Mouse (Mus musculus): ENCODE measurements around the gene Prlr. TPM values are rescaled to one million over a fixed set of nuclear protein-coding genes. Genes with fewer than 3 reads are reported as not detected.

The Prlr gene
- polyA plus RNA-seq, 1 experiment from 2014 or later = 4.0 TPM

DNA sequence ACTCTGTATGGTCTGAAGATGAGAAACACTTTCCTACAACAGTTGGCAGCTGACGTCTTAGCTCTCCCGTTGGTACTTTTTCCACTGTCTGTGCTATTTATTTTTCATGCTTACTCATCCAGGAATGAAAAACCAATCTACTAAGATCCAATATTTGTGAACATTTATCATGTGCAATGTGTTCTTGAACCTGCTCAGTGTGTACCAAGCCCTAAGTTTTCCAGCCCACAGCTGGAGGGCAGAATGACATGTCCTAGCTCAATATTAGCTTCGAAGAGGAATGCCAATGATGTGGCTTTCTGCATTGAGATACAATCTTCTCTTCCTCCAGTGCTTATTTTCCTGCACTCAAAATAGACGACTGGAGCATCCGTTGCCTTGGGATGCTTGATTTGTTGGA, 24.0 kb downstream of the Prlr start:
- Histone ChIP-seq H3K27me3 (no peaks in the 10 kb centered on the region), H3K9ac (no peak overlapping the region), H3K9me3 (replicated peaks) (no peaks in the 10 kb centered on the region), H3K4me2 (no peak overlapping the region), H3K4me1 (no peaks in the 10 kb centered on the region), H3K36me3 (no peaks in the 10 kb centered on the region), H3K27ac (no peak overlapping the region), H3K4me3 (replicated peaks) (no peak overlapping the region)
- 84% methylated on average over 5 of the region's 5 CpGs for WGBS
- ATAC-seq (replicated peaks; ENCODE audit: low FRiP score) = no peak

DNA sequence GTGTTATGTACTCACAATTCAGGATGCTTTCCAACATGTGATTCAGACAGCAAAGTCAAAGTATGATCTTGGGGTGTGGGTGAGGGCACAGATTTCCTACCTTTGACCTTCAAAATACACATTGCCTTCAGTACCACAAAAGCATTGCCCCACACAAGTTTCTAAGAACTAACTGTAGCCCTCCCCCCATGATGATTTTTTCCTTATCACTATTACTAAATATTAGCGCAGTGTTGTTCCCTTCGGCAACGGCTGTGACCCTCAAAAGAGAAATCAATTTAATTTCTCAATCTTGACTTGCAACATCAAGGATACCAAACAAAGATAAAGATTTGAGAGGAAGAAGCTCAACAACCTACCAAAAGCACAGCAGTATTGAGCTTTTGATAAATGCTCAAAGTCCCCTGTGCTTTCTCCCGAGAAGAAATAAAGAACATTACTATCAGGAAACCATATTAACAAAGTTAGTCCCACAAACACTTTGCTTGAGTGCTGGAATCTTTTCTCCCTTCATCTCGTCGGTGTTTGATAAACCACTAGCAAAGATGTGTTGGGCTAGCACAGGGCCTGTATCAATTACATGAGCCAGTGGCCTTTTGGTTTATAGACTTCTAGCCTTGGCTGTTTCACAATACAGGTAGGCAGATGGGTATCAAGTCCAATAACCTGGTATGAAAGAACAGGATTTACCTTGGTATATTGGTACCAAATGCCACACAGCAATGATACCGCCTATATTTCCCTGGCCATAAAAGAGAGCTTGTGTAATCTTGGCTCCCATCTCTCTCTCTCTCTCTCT, 25.7 kb downstream of the Prlr start:
- Histone ChIP-seq H3K36me3 (no peaks in the 10 kb centered on the region), H3K27ac (no peak overlapping the region), H3K9me3 (replicated peaks) (no peaks in the 10 kb centered on the region), H3K4me2 (no peak overlapping the region), H3K4me1 (no peaks in the 10 kb centered on the region), H3K9ac (no peak overlapping the region), H3K4me3 (replicated peaks) (no peak overlapping the region), H3K27me3 (no peaks in the 10 kb centered on the region)
- WGBS = 95% methylated on average over 7 of the region's 7 CpGs
- no peak for ATAC-seq (replicated peaks; ENCODE audit: low FRiP score)

DNA sequence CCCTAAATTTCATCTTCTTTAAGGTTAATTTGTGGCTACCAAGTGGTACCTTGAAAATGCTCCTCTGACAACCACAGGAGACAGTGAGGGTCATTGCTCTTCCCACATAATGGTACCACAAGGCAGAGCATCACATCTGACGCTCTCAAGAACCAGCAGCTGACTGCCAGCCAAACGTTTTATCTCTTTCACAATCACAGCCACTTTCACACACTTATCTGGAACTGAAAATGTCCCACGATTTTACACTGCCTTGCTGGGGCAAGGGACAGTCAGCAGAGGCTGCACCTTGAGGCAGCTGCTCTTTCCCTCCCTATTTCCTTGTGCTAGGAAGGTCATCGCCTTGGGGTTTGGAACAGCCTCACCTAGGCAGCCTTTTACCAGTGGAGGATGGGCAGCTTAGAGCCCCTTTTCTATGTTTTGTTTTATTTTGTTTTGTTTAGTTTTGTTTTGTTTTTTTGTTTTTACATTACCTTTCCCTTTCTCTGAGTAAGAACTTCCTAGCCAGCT, 33.3 kb downstream of the Prlr start:
- no peak for ATAC-seq (replicated peaks; ENCODE audit: low FRiP score)

DNA sequence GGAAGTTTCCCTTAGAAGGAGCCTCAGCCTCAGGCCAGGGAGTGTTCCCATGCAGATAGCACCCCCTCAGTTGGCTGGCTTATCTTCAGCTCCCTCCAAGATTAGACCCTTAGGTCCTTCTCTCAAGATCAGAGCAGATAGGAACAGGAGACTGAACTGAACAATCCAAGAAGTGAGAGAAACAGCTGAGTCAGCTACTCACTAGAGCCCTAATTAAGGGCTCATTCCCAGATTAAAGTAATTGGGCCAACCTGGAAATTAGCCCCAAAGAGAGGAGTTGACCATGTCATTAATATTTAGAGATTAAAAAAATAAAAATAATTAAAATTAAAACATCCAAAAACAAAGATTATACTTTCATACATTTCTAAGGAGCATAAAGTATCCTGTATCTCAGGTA, 35.0 kb downstream of the Prlr start:
- no peak for ATAC-seq (replicated peaks; ENCODE audit: low FRiP score)
- no peaks in the 10 kb centered on the region for H3K4me1 ChIP-seq
- H3K27ac ChIP-seq = no peak overlapping the region
- H3K36me3 ChIP-seq = no peaks in the 10 kb centered on the region
- H3K9me3 ChIP-seq (replicated peaks) = no peaks in the 10 kb centered on the region
- no peak overlapping the region for H3K4me2 ChIP-seq
- H3K4me3 ChIP-seq (replicated peaks) = no peak overlapping the region
- H3K27me3 ChIP-seq = no peaks in the 10 kb centered on the region
- H3K9ac ChIP-seq = no peak overlapping the region

More for the DNA sequence above, 33.3 kb downstream of the Prlr start:
- H3K27ac ChIP-seq = no peak overlapping the region
- H3K4me2 ChIP-seq = no peak overlapping the region
- H3K36me3 ChIP-seq = no peaks in the 10 kb centered on the region
- no peak overlapping the region for H3K4me3 ChIP-seq (replicated peaks)
- H3K9me3 ChIP-seq (replicated peaks) = no peaks in the 10 kb centered on the region
- H3K27me3 ChIP-seq = no peaks in the 10 kb centered on the region
- WGBS = 67% methylated on average over 4 of the region's 4 CpGs
- H3K4me1 ChIP-seq = no peaks in the 10 kb centered on the region
- H3K9ac ChIP-seq = no peak overlapping the region

DNA sequence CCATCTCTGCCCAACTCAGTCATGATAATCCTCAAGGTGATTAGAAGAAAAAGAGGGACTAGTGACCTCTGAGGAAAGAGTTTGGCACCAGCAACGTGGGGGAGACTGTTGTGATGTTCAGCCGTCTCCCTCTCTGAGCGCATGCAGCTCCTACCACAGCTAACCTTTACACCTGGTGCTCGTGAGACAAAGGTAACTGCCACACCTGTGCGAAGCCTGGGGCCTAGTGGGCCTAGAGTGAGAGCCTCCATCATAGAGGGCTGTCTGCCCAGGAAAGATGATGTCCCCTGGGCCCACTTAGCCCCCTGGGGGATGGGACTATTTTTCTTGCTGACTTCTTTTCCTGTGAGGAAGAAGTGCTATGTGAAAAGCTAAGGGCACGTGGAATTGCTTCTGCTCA, 36.2 kb downstream of the Prlr start:
- no peak overlapping the region for H3K4me2 ChIP-seq
- no peaks in the 10 kb centered on the region for H3K4me1 ChIP-seq
- no peak overlapping the region for H3K9ac ChIP-seq
- H3K27me3 ChIP-seq = no peaks in the 10 kb centered on the region
- 84% methylated on average over 6 of the region's 6 CpGs for WGBS
- ATAC-seq (replicated peaks; ENCODE audit: low FRiP score) = no peak
- H3K4me3 ChIP-seq (replicated peaks) = no peak overlapping the region
- no peak overlapping the region for H3K27ac ChIP-seq
- no peaks in the 10 kb centered on the region for H3K36me3 ChIP-seq
- H3K9me3 ChIP-seq (replicated peaks) = no peaks in the 10 kb centered on the region

DNA sequence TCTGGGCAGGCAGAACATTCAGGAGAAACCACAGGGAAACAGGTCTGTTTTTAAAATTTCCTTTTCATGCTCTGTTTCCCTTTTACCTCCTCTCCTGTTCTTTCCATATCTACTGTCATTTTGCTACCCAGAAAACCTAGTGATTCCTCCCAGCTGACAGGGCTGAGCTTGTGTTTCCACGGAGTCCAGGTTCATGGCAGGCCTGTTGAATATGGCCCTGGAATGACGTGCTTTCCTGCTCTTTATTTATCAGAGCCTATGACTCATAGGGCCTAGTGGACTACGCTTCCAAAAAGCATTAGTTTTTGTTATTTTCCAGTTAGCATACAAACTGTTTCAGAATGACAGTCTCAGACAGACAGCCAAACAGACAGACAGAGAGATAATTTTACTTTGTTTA, 36.7 kb downstream of the Prlr start:
- no peaks in the 10 kb centered on the region for H3K9me3 ChIP-seq (replicated peaks)
- no peak for ATAC-seq (replicated peaks; ENCODE audit: low FRiP score)
- 76% methylated on average over 3 of the region's 3 CpGs for WGBS

DNA sequence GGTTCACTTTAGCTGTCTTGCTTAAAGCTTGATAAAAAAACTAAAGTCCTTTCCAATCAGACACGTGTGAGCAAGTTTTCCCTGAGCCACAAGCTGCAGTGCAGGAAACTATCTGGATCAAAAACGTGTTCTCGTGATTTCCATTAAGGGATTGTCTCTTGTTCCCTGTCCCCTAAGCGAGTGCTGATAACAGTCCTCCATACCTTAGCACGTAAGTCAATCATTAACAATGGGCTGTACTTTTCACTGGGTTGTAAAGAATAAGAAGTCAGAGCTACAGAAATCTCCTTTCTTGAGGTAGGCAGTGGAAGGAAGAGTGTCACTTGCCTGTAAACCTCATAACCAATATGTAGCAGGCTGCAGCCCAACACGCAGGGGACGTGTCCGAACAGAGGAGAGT, 38.7 kb downstream of the Prlr start:
- H3K4me2 ChIP-seq = no peak overlapping the region
- no peak overlapping the region for H3K4me3 ChIP-seq (replicated peaks)
- H3K27me3 ChIP-seq = no peaks in the 10 kb centered on the region
- H3K27ac ChIP-seq = no peak overlapping the region
- H3K9ac ChIP-seq = no peak overlapping the region
- no peaks in the 10 kb centered on the region for H3K9me3 ChIP-seq (replicated peaks)
- ATAC-seq (replicated peaks; ENCODE audit: low FRiP score) = 0 out of 2 replicates have a peak, but pooled peaks have one; percentile 52
- no peaks in the 10 kb centered on the region for H3K4me1 ChIP-seq
- H3K36me3 ChIP-seq = no peaks in the 10 kb centered on the region
- WGBS = 73% methylated on average over 8 of the region's 8 CpGs

More for the DNA sequence above, 36.7 kb downstream of the Prlr start:
- Histone ChIP-seq H3K4me1 (no peaks in the 10 kb centered on the region), H3K36me3 (no peaks in the 10 kb centered on the region), H3K27me3 (no peaks in the 10 kb centered on the region), H3K27ac (no peak overlapping the region), H3K4me3 (replicated peaks) (no peak overlapping the region), H3K4me2 (no peak overlapping the region), H3K9ac (no peak overlapping the region)

DNA sequence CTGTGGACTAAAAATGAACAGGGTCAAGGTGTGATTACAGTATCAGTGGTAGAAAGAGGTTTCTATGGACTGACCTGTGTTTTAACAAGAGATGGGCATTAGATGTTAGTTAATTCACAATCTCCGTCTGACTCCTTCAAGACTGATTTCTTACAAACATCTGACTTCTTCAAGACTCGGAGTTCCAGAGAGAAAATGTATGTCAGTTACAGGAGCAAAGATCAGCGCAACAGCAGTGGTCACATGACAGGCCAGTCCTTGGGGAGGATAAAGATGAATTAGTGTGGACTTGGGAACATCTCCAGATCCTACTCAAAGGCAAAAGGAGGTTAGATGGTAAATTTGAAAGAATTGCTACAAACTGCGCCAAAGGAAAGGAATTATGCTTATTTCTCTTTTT, 39.2 kb downstream of the Prlr start:
- H3K4me3 ChIP-seq (replicated peaks) = no peak overlapping the region
- no peak overlapping the region for H3K9ac ChIP-seq
- H3K36me3 ChIP-seq = no peaks in the 10 kb centered on the region
- H3K9me3 ChIP-seq (replicated peaks) = no peaks in the 10 kb centered on the region
- no peak overlapping the region for H3K4me2 ChIP-seq
- no peaks in the 10 kb centered on the region for H3K27me3 ChIP-seq
- WGBS = 76% methylated on average over 4 of the region's 4 CpGs
- H3K27ac ChIP-seq = no peak overlapping the region
- H3K4me1 ChIP-seq = no peaks in the 10 kb centered on the region
- no peak for ATAC-seq (replicated peaks; ENCODE audit: low FRiP score)

DNA sequence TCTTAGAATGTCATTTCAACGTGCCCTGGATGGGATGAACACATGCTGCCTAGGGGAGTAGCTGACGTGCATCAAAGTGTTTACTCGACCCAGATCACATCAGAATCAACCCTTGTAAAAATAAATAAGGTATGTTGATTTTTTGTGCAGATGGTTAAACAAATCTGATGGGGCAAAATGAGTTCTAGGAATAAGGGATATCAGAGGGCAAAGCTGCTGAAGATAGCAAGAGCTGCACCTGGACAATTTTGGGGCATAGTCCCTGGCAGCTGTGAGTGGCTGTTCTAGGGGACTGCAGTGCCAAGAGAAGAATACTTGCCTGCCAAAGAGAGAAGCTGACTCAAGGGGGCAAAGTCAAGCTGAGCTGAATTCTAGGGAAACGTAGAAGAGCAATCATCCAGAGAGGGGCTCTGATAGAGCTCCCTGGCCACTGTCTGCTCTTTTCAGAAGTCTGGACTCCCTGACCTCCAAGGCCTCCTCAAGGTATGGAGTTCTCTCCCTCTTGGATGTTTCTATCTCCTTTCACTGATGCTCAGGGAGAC, 46.6 kb downstream of the Prlr start:
- Histone ChIP-seq H3K27me3 (no peaks in the 10 kb centered on the region), H3K9ac (no peak overlapping the region), H3K4me2 (no peak overlapping the region), H3K4me3 (replicated peaks) (no peak overlapping the region), H3K4me1 (no peaks in the 10 kb centered on the region), H3K27ac (no peak overlapping the region), H3K36me3 (no peaks in the 10 kb centered on the region), H3K9me3 (replicated peaks) (no peaks in the 10 kb centered on the region)
- no peak for ATAC-seq (replicated peaks; ENCODE audit: low FRiP score)
- 71% methylated on average over 4 of the region's 4 CpGs for WGBS

DNA sequence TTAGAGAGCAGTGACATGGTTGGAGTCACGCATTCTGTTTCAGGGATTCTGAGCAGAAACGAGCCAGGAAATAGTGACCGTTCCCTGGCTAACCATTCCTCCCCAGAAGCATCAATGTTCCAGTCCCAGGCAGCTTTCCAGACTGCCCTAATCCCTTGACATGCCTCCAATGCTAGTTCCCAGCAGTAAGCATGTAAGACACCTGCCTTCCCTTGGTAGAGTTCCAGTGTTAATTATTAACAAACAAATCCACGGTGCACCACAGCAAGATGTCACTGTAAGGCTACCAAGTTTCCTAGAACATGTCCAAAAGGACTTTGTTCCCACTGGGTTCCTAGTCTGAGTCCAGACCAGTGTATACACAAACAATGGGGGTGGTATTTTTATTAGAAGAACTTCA, 48.7 kb downstream of the Prlr start:
- Histone ChIP-seq H3K4me3 (replicated peaks) (no peak overlapping the region), H3K4me2 (no peak overlapping the region), H3K9me3 (replicated peaks) (no peaks in the 10 kb centered on the region), H3K4me1 (no peaks in the 10 kb centered on the region), H3K36me3 (no peaks in the 10 kb centered on the region), H3K9ac (no peak overlapping the region), H3K27ac (no peak overlapping the region), H3K27me3 (no peaks in the 10 kb centered on the region)
- ATAC-seq (replicated peaks; ENCODE audit: low FRiP score) = peak; percentile 79
- 76% methylated on average over 4 of the region's 4 CpGs for WGBS

DNA sequence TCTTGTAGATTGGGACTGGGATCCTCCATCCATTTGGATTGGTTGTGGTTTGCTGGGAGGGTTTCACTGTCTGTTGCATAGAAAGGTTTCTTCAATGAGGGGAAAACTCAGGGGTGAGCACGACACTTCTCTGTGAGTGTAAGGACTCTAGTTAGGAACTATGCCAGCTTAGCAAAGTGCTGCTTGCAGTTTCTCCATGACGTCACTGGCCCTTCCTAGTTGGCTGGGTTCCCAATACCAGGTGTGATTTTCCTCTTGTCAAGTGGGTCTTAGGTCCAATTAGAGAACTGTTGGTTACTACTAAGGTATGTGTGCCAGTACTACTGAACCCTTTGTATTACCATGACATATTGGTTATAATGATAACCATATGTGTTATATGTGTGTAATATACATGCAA, 51.6 kb downstream of the Prlr start:
- no peak for ATAC-seq (replicated peaks; ENCODE audit: low FRiP score)
- WGBS = 86% methylated on average over 2 of the region's 2 CpGs
- no peaks in the 10 kb centered on the region for H3K4me1 ChIP-seq

DNA sequence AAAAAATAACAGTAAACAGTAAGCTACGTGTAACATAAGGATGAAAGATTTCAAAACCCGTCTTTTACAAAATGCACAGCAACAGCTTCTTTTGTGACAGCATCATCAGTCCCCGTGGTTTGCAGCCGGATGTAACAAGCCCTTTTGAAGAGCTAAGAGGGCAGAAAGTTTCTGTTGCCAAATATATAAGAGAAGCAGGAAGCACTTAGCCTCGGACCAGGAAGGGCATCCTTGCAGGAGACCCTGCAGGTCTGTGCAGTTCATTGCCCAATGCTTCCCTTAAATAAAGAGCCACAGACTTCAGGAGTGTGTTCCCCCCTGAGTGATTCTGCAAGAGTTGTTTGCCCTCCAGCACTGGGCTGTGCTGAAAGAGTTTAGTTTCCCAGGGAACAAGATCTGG, 58.9 kb downstream of the Prlr start:
- no peak overlapping the region for H3K4me3 ChIP-seq (replicated peaks)
- H3K27me3 ChIP-seq = no peaks in the 10 kb centered on the region
- no peaks in the 10 kb centered on the region for H3K9me3 ChIP-seq (replicated peaks)
- H3K27ac ChIP-seq = no peak overlapping the region
- no peak for ATAC-seq (replicated peaks; ENCODE audit: low FRiP score)
- no peaks in the 10 kb centered on the region for H3K4me1 ChIP-seq
- H3K9ac ChIP-seq = no peak overlapping the region
- no peak overlapping the region for H3K4me2 ChIP-seq
- no peaks in the 10 kb centered on the region for H3K36me3 ChIP-seq
- 80% methylated on average over 5 of the region's 5 CpGs for WGBS

More for the DNA sequence above, 51.6 kb downstream of the Prlr start:
- Histone ChIP-seq H3K4me2 (no peak overlapping the region), H3K9ac (no peak overlapping the region), H3K9me3 (replicated peaks) (no peaks in the 10 kb centered on the region), H3K27me3 (no peaks in the 10 kb centered on the region), H3K4me3 (replicated peaks) (no peak overlapping the region), H3K36me3 (no peaks in the 10 kb centered on the region), H3K27ac (no peak overlapping the region)

Data from kidney, embryonic 15.5 days (tissue).